Mouse (Mus musculus) erythroid progenitor cell, adult 5-6 weeks (primary cell): ENCODE measurements around the gene Wwox. TPM values are rescaled to one million over a fixed set of nuclear protein-coding genes. Genes with fewer than 3 reads are reported as not detected.

Experiments used
- ATAC-seq: replicated peaks from 2 replicates; pipeline ENCODE4 v1.8.0; 2016; ENCODE audit warnings: moderate number of reproducible peaks, mild to moderate bottlenecking, moderate TSS enrichment, inconsistent platforms; ENCODE audit not compliant: poor library complexity, low FRiP score, severe bottlenecking
- total RNA-seq, 2 experiments: library from RNA; stranded (forward) in 1 of 2; stranded (reverse) in 1 of 2; fragments of 150-400 nt in 1 of 2; fragments of 186-747, 209-891 nt in 1 of 2; gene quantifications; 2 replicates each; pipeline versions ENCODE4 v1.2.3 to v1.2.4; 2015 to 2017; ENCODE audit warnings: low replicate concordance in 2 of 2

Gene Wwox
- total RNA-seq, 2 experiments from 2014 or later: 3.8 to 3.9 TPM

DNA sequence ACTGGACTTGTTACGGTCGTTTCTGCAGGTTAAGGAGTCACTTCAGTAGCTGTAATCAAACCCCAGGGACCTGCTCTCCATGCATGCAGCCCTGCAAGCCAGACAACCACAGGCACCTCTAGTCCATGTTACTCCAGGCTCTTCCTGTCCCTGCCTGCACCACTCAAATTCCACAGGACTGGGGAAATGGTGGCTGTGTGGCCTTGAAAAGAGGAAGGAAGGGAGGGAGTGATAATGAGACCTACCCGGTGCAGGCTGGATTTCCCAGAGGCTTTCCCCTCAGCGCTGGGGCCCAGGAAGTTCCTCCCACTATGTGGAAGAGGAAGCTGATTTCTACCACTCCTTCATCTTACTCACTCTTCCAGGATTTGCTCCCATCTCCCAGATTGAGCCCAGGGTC, 868.0 kb downstream of the Wwox start:
- ATAC-seq: no peak

DNA sequence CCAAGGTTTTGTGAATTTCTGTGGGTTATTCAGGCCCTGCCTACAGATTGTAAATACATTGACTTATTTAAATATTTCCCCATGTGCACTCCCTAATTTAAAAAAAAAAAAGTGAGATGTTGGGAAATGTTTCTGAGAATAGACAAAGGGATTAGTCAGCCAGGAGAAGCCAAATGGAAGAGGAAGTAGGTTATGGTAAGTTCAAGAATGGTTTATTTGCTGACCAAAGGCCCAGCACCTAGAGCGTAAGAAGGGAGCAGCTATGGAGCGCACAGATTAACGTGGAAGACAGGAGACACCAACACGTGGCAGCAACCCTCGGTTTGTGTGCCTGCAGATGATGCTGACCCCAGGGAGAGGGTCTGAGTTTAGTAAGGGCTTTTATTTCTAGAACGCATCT, 871.5 kb downstream of the Wwox start:
- ATAC-seq: no peak

DNA sequence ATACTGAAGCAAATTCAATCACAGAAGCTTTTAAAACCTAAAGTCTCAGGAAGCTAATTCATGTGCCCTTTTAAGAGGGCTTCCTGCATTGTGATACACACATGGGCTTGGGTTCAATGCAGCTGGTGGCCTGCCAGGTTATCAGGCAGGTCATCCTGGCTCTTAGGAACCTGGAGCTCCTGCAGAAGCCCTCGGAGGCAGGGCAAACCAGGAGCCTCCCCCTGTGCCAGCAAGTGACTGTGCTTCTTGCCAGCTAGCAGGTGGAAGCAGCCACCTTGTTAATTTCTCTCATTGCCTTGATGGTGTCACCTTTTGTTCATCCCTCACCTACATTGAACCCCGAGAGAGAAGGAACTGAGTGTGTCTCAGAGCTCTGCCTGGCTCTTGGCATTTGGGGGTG, 872.9 kb downstream of the Wwox start:
- ATAC-seq: no peak

DNA sequence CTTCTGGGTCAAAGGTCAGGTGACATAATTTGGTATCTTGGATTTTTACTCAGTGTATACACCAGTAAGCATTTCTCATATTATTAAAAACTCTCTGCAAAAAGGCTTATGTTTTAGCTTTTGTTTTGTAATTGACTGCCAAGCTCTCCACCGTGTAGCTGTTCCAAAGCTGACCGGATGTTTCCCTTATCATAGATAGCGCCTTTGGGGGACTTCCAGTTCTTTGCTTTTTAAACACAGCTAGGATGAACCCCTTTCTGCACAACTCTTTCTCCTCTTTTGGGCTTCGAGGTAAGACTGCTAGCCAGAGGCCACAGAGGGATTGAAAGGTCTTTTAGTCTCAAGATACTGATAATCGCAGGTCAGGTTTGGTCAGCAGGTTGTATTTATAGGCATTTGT, 883.0 kb downstream of the Wwox start:
- no peak for ATAC-seq

DNA sequence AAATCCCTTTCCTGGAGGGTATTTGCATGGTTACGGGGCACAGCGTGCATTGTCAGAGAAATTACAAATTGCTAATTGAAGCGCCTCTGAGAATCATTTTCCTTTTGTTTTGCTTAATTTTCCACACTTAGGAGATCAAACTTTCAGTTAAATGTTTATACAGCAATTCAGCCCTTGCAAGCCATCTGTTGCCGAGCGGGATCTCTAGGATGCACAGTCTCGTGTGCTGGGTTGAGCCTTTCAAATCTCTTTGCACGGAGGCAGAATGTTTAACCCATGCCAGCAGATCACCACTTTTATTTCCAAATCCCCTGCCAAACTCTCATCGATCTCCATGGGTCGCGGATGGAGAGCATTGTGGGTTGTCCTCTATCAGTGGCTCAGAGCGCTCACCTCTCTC, 891.2 kb downstream of the Wwox start:
- ATAC-seq: no peak

DNA sequence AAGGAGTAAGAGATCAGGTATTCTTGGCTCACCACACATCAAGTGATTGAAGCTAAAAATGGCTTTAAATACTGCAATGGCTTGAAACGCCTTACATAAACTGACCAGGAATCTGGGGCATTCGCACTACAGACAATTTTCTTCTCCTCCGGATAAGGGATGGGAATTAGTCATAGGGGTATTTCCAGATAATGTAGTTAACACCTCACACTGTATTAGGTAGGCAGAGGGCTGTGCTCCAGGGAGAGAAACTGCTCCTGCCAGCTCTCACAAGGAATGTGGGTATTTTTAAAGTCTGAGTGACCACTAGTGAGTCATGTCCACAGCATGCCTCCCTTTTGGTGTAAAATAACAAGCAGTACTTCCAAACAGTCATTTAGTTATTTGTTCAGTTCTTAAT, 894.5 kb downstream of the Wwox start:
- ATAC-seq: no peak

DNA sequence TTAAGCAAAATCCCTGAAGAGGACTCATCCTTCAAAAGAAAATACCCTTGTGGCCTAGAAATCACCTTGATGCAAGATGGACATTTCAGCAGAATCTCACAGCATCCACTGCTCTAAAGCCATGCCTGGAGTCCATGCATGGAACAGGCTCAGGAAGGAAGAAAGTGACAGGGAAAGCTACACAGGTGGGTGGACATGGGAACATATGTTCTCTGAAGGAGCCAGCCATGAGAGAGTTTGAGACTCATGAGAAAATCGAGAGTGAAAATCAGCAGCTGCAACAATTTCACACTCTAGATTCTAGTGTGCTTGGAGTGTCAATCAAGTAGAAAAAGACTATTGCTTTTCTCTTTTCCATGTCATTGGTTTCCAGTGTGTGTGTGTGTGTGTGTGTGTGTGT, 896.9 kb downstream of the Wwox start:
- no peak for ATAC-seq

DNA sequence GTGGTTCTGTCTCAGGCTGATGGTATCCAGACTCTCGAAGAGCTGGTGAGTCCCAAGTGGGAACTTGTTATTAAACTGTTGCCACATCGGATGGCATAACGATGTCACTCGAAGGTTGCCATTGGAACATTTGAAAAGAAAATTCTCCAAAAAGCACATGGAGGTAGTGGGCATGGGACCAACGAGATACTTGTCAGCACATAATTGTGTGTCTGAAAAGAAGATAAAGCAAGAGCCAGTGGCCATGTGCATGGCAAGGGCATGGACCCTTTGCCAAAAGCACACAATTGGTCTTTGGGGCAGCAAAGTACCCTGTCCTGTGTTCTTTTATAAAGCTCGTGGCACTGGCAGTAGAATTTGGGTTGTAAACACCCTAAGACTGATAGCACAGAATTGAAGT, 909.2 kb downstream of the Wwox start:
- ATAC-seq: no peak

DNA sequence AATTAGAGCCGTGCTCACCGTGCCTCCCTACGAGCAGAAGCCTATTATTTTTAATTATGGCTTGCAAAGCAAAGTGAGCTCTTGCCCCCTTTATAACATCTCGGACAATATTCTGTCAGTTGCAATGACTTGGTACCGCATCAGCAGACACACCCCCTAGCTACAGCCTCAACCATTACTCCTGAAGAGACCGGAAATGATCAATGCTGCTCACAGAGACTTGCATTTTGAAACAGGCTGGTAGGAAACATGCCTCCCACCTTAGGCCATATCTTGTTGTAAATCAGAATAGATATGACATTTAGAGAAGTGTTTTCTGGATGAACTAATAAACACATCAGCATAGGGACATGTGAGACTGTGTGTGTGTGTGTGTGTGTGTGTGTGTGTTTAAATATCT, 911.3 kb downstream of the Wwox start:
- no peak for ATAC-seq

DNA sequence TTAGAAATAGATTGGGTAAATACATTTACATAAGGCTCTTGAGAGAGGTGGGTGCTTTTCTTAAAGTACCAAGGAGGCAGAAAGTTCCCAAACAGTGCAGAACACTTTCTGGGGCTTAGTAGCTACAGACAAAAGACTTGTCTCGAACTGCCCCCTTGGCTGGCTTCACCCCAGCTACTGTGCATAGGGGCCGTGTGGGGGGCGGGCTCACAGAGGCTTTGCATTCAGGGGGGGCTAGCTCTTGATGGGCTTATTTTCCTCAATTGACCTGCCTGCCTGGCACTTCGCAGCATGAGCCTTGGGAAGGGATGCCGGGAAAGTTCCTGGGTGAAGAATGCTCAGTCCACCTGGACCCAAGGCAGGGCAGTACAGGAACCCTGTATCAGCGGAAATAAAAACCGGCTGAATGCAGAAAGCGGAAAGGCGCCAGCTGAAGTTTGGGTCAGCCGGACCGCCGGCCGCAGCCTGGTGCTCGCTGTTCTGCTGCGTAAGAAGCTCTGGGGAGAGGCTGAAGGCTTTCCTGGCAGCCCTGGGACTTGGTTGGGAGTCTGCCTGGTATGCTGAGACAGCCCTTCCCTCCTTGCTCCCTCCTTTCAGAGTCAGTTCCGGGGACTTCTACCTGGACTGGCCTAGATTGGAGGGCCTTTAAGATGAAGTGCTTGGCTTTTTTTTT, 918.3 kb downstream of the Wwox start:
- no peak for ATAC-seq

DNA sequence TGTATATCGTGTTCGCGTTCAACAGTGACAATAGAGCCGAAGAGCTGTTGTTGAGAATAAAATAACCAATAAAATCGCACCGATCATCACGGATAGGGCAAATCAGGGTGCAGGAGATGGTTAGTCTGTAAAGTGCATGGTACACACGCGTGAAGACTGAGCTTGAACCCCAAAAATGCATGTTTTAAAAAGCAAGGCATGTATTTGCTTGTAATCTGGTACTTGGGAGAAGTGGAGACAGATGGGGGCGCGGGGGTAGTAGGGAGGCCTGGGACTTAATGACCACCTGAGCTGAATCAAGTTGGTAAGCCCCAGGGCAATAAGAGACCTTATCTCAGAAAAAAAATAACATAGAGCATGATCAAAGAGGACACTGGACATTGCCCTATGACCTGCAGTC, 919.0 kb downstream of the Wwox start:
- no peak for ATAC-seq

DNA sequence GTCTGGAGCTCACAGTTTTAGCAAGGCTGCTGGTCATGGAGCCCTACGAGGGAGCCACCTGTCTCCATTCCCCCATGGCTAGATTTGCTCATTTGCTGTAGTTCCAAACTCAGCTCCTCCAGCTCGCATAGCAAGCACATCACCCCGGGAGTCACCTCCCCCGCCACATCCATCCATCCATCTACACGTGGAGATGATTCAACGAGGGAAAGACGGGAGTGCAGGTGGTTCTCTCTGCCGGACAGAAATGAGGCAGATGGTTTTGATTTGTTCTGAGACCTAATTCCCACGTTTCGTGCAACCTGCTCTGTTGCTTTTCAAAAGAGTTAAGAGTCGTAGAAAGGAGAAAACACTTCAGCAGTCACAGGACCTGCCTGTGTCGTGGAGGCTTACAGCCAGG, 920.2 kb downstream of the Wwox start:
- no peak for ATAC-seq

DNA sequence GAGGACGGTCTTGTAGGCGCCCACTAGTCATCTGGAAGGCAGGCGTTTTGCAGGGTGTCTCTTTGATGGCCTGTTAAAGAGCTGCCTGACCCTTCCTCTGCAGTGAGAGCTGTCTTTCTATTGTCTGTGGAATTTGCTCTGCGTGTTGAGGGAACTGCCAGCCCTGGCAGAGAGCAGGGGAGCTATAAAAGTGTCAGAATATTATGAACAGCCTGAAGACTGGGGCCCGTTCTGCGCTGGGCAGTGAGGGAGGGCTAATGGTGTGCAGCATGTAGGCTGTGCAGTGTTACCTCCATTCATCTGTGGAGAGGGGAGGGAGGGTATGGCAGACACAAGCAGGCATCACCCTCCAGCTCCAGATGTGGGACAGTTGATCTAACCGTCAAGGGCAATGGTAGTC, 923.1 kb downstream of the Wwox start:
- ATAC-seq: no peak

DNA sequence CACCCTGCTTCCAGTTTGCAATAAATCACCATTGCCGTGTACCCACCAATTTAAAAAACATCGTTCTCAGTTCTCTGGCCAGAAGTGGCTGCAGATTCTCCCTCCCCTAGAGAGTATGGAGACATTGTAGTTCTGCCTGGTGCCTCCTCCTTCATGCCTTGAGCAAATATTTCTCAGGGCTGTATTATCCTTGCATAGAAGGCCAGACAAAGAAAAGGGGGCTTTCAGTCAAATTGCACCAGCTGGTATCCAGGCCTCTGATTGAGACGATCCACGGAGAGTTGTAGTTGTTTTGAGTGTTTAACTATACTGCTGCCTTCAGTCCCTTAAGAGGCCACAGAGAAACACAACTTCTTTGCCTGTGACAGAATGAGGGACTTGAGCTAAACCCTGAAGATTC, 935.5 kb downstream of the Wwox start:
- ATAC-seq: no peak

DNA sequence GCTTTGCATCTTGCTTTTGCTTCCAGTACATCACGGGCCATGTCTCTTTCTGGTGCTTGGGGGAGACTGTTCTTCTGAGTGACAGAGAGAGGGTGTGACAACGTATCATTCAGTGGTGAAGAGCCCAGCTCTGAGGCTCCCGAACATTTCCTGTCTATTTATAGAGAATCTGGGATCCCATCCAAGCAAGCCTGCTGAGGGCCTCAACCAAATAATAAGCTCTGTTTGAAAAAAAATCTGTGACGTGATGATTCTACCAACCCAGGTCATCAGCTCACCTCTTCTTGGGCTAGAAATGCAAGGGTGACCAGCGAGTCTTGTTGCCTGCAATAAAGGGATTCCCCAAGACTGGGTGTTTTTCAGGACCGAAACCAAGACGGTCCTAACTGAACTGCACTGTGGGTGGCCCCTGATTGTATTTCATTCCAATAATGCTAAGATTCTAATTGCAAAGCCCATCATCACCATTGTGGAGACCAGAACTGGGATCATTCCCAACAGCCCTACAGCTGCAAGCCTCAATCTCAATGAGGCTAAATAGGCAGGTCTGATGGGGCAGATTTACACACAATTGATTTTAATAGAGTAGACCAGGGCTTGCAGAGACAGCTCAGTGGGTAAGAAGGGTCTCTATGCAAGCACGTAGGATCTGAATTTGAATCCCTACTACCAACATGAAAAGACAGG, 936.0 kb downstream of the Wwox start:
- ATAC-seq: no peak

DNA sequence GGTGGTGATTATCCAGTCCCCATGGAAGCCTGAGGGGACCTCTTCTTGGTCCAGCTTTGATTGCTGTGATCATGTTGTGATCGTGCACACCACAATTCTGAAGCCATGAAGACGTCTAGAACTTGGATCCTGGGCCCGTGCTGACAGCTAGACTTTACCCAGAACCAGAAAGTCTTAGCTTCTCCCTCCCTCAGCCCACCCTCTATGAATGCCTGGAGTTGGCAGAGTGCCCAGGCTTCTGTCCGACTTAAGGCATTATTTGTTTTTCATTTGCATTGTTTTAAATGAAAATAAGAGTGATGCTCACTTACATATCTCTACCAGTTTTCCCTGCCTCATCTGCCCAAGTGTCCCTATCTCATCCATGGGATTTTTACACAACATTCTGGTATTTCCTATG, 937.9 kb downstream of the Wwox start:
- ATAC-seq: no peak

DNA sequence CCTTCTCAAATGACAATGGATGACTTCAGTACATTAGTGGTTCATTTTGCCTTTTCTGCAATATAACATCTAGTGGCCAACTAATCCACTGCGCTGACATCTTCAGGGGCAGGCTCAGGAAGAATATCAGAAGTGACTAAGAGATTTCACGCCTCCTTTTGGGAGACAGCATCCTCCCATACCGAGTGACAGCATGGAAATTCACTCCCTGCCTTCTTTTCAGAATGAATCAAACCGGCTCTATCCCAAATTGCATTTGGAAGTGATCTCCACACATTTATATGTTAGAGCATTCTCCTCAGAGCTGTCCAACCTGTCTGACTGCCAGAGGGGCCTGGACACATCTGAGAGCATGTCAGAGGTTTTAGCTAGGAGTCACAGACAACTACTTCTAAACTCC, 940.6 kb downstream of the Wwox start:
- ATAC-seq: no peak

DNA sequence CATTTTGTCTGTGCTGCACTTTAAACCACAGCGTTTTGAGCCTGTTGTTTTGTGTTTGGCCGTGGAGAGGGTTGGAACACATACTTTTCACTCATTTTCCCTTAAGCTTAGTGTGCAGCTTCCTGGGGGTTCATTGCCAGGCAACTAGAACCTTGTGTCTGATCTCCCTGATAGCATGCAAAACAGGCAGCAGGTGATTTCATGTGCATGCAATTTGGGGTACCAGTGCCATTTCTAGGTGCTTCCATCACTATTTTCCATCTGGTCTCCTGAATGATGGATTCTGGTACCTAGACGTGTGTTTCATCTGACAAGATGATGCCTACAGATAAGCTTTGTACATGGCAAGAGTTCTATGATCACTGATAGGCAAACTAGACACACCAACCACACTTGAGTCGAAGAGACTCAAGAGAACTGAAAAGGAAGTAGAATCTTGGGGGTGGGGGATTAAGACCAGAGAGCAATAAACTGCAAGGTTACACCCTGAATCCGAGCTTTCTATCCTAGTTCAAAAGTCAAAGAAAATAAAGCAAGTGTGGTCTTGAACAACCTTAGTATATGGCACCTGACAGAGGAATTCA, 951.6 kb downstream of the Wwox start:
- no peak for ATAC-seq

DNA sequence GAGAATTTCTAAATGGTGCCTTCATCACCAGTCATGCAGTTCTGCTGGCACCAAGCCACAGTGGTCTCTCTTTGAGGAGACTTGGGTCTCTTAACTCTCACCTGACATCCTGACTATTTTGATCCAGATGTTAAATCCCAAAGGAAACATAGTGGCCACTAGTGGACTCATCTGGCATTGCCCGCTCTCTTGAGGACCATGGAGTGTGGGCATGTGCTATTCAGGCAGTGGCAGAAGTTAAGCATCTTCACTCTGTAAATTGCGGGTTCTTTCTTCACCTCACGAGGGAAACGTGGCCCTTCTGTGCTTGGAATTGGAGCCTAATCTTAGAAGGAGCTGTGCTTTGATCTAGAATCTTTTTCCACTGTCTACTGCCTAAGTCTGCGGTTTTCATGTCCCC, 956.4 kb downstream of the Wwox start:
- ATAC-seq: no peak

DNA sequence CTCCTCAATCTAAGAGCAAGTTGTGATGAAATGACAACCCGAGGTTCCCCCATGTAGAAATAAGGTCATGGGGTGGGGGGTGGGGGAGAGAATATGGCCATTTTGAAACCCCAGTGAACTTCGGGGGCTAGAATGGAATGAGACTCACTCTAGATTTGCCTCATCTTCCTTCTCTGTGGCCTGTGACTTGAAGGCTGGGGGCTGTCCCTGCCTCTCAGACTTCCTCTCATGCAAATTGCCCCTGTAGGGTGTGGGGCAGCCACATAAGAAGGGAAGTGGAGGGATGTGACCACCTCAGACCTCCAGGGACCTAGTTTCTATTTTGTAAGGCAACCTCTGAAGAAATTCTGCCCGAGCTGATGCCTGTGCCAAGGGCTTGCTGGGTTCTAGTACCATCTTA, 958.5 kb downstream of the Wwox start:
- no peak for ATAC-seq

DNA sequence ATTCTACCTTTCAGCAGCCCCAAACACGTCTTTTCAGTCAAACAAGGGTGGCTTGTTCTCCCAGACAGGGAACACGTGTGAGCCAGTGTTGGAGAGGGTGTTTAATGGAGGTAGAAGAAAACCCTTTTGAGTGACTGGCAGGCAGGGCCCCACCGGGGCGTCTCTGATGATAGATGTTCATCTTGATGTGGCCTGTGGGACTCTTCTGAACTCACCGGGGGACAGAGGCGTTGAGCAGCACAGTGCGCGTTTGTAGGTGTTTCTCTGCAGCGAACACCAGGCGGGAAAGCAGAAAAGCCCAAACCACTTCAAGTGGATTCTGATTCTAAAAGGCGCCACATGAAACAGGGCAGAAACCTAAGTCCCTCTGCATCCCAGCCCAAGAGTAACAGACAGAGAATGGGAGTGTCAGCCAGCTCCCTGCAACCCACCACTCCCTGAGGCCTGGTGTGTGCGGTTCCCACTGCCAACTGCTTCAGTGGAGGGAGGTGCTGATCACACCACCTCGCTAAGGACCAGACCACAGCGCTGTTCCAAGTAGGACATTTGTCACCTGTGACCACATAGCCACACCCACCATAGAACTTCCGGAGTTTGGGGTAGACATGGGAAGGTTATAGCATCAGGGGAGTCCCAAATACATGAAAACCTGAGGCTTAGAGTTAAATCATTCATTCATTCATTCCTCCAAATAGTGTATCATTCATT, 960.7 kb downstream of the Wwox start:
- ATAC-seq: no peak
